Comparison of ENCODE assay signal across 10 mouse cellular contexts in the genomic region with DNA sequence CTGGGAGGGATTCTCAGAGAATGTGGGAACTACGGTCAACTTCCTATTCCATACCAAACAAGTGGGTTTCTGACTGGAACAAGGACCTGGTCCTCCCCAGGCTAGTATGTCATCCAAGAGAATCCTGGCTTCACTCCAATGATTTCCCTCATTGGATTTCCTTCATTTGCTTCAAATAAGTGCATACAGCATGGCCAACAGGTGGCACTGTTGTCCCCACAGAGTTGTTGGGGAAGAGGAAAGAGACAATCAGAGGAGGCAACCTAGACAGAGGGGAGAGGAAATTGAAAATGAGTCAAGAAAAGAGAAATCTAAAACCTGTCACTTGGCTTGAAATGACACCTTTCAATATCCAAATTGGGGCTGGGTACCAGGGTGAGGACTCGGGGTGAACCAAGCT. TPM values are rescaled to one million over a fixed set of nuclear protein-coding genes. Genes with fewer than 3 reads are reported as not detected.
DNase-seq lines count a peak whose midpoint lies in the region; ATAC-seq and TF ChIP-seq lines count a peak whose summit lies in the region.
"Had no signal": no experiment of that assay in that cellular context is flagged by ENCODE, and none has a peak within 500 bp of the region (broad histone marks: within the 10 kb centered on the region; RNA-seq: fewer than 3 reads in every experiment).

No protein-coding gene starts in this region.

- H3K27me3 ChIP-seq in intestine, embryonic 14.5 days (replicated peaks; ENCODE audit: control insufficient read depth, insufficient read depth, low read length) = peaks cover 85% of the 10 kb centered on the region
- peaks cover 49% of the 10 kb centered on the region for H3K27me3 ChIP-seq in intestine, embryonic 15.5 days (replicated peaks)
- peaks cover 37% of the 10 kb centered on the region for H3K27me3 ChIP-seq in embryonic facial prominence, embryonic 11.5 days (ENCODE audit: control insufficient read depth, insufficient read depth, low read length)
- peaks cover 31% of the 10 kb centered on the region for H3K27me3 ChIP-seq in lung, postnatal 0 days (replicated peaks; ENCODE audit: insufficient read depth, low read length)

- no peak overlapping the region for H3K9ac ChIP-seq in intestine, embryonic 14.5 days (ENCODE audit: low read length)
- no peak overlapping the region for H3K9ac ChIP-seq in intestine, embryonic 15.5 days
- H3K9ac ChIP-seq in embryonic facial prominence, embryonic 11.5 days (replicated peaks; ENCODE audit: low read length) = no peak overlapping the region
- no peak overlapping the region for H3K9ac ChIP-seq in lung, postnatal 0 days (replicated peaks; ENCODE audit: low read depth)
- H3K9ac ChIP-seq: embryonic facial prominence, embryonic 13.5 days had no signal

- no peak for ATAC-seq in intestine, embryonic 14.5 days (replicated peaks; ENCODE audit: low FRiP score, low TSS enrichment, low read depth)
- no peak for ATAC-seq in intestine, embryonic 15.5 days
- ATAC-seq in embryonic facial prominence, embryonic 11.5 days (replicated peaks; ENCODE audit: insufficient number of reproducible peaks, low FRiP score, low TSS enrichment, low read depth) = no peak
- ATAC-seq in lung, postnatal 0 days = no peak

- WGBS in intestine, embryonic 14.5 days = 58% methylated on average over 2 of the region's 2 CpGs
- 37% methylated on average over 2 of the region's 2 CpGs for WGBS in intestine, embryonic 15.5 days
- 47% methylated on average over 2 of the region's 2 CpGs for WGBS in embryonic facial prominence, embryonic 11.5 days
- WGBS in lung, postnatal 0 days = 45% methylated on average over 2 of the region's 2 CpGs

- H3K27ac ChIP-seq in intestine, embryonic 14.5 days (ENCODE audit: low read depth) = no peak overlapping the region
- no peak overlapping the region for H3K27ac ChIP-seq in intestine, embryonic 15.5 days
- H3K27ac ChIP-seq in embryonic facial prominence, embryonic 11.5 days (replicated peaks; ENCODE audit: low read depth, low read length) = no peak overlapping the region
- no peak overlapping the region for H3K27ac ChIP-seq in lung, postnatal 0 days (ENCODE audit: low read length)
- H3K27ac ChIP-seq: embryonic facial prominence, embryonic 13.5 days had no signal

- H3K9me3 ChIP-seq in intestine, embryonic 14.5 days (ENCODE audit: control insufficient read depth, low read length) = no peaks in the 10 kb centered on the region
- H3K9me3 ChIP-seq in intestine, embryonic 15.5 days = no peaks in the 10 kb centered on the region
- no peaks in the 10 kb centered on the region for H3K9me3 ChIP-seq in embryonic facial prominence, embryonic 11.5 days (replicated peaks; ENCODE audit: control insufficient read depth, low read length)
- no peaks in the 10 kb centered on the region for H3K9me3 ChIP-seq in lung, postnatal 0 days (ENCODE audit: low read length)
- H3K9me3 ChIP-seq: embryonic facial prominence, embryonic 13.5 days had no signal

- 0 out of 2 replicates have a peak, but pooled peaks cover 4% of the 10 kb centered on the region for H3K4me1 ChIP-seq in intestine, embryonic 14.5 days (replicated peaks; ENCODE audit: control insufficient read depth, insufficient read depth, low read length)
- H3K4me1 ChIP-seq in intestine, embryonic 15.5 days (replicated peaks) = peaks cover 7% of the 10 kb centered on the region; the same call in 1 of the 2 replicates
- no peaks in the 10 kb centered on the region for H3K4me1 ChIP-seq in embryonic facial prominence, embryonic 11.5 days (ENCODE audit: control insufficient read depth, insufficient read depth, low read length)
- no peaks in the 10 kb centered on the region for H3K4me1 ChIP-seq in lung, postnatal 0 days (ENCODE audit: insufficient read depth, low read depth, low read length)

- no peaks in the 10 kb centered on the region for H3K36me3 ChIP-seq in intestine, embryonic 14.5 days (ENCODE audit: control insufficient read depth, insufficient read depth, low read length)
- no peaks in the 10 kb centered on the region for H3K36me3 ChIP-seq in intestine, embryonic 15.5 days
- H3K36me3 ChIP-seq in embryonic facial prominence, embryonic 11.5 days (replicated peaks; ENCODE audit: control insufficient read depth, insufficient read depth, low read depth, low read length) = no peaks in the 10 kb centered on the region
- H3K36me3 ChIP-seq in lung, postnatal 0 days (ENCODE audit: insufficient read depth, low read length) = no peaks in the 10 kb centered on the region
- H3K36me3 ChIP-seq: embryonic facial prominence, embryonic 13.5 days had no signal

- peak; percentile 80 for TF ChIP-seq CTCF in lung, postnatal 0 days (IDR thresholded peaks at IDR 0.05)

- no peak for TF ChIP-seq EP300 in lung, postnatal 0 days (IDR thresholded peaks at IDR 0.05)

- peak; percentile 58 for DNase-seq in intestine, embryonic 14.5 days (ENCODE audit: low spot score)
- DNase-seq in B cell, adult 2 months = peak; percentile 62 to 66
- DNase-seq in MEL-GATA-1-ER (ENCODE audit: extremely low read depth, low read depth) = peak; percentile 39
- DNase-seq in embryonic facial prominence, embryonic 11.5 days (ENCODE audit: low spot score) = peak; percentile 76
- DNase-seq in lung, postnatal 0 days (ENCODE audit: low spot score) = peak; percentile 76
- no peak for DNase-seq in right cerebral cortex, adult 18-20 months
- no peak for DNase-seq in frontal cortex, adult 2 months (ENCODE audit: extremely low spot score in 1 of 2, low spot score in 1 of 2)

- no peak overlapping the region for H3K4me2 ChIP-seq in intestine, embryonic 14.5 days (ENCODE audit: low read length)
- H3K4me2 ChIP-seq in intestine, embryonic 15.5 days (replicated peaks) = no peak overlapping the region
- no peak overlapping the region for H3K4me2 ChIP-seq in embryonic facial prominence, embryonic 11.5 days (ENCODE audit: low read depth, low read length)
- no peak overlapping the region for H3K4me2 ChIP-seq in lung, postnatal 0 days (replicated peaks; ENCODE audit: low read depth, low read length)
- H3K4me2 ChIP-seq: embryonic facial prominence, embryonic 13.5 days had no signal

- no peak overlapping the region for H3K4me3 ChIP-seq in intestine, embryonic 14.5 days (ENCODE audit: low read depth, low read length)
- H3K4me3 ChIP-seq in intestine, embryonic 15.5 days (replicated peaks) = no peak overlapping the region
- H3K4me3 ChIP-seq in embryonic facial prominence, embryonic 11.5 days (ENCODE audit: low read depth, low read length) = no peak overlapping the region
- no peak overlapping the region for H3K4me3 ChIP-seq in lung, postnatal 0 days (ENCODE audit: low read depth, low read length)
- H3K4me3 ChIP-seq: embryonic facial prominence, embryonic 13.5 days had no signal

RNA-seq across cellular contexts. Expression of a gene that starts 8.4 kb away (rescaled TPM):
- polyA plus RNA-seq in intestine, embryonic 14.5 days (2014; fragmentation: Nextera tagmentation; extraction: Ambion mirVana) = 0.14 and 0.28 TPM in 2 replicates
- 0.64 and 0.88 TPM in 2 replicates for polyA plus RNA-seq in intestine, embryonic 15.5 days (2015; fragmentation: Nextera tagmentation; extraction: Ambion mirVana)
- polyA plus RNA-seq in embryonic facial prominence, embryonic 11.5 days (2014; fragmentation: Nextera tagmentation; extraction: Ambion mirVana) = 2.7 and 3.6 TPM in 2 replicates
- 0.10 TPM in 1 of 2 replicates, not detected in the other for polyA plus RNA-seq in lung, postnatal 0 days (2015; fragmentation: Nextera tagmentation; extraction: Ambion mirVana)
- polyA plus RNA-seq in frontal cortex, adult 2 months (2012; rRNA removed) = 0.25 and 0.32 TPM in 2 replicates

RNA-seq across cellular contexts. Expression of a gene that starts 8.7 kb away (rescaled TPM):
- not detected in 2 replicates for polyA plus RNA-seq in intestine, embryonic 14.5 days (2014; fragmentation: Nextera tagmentation; extraction: Ambion mirVana)
- not detected in 2 replicates for polyA plus RNA-seq in intestine, embryonic 15.5 days (2015; fragmentation: Nextera tagmentation; extraction: Ambion mirVana)
- polyA plus RNA-seq in embryonic facial prominence, embryonic 11.5 days (2014; fragmentation: Nextera tagmentation; extraction: Ambion mirVana) = 1.1 and 3.1 TPM in 2 replicates
- polyA plus RNA-seq in lung, postnatal 0 days (2015; fragmentation: Nextera tagmentation; extraction: Ambion mirVana) = not detected in 2 replicates
- 0.18 and 0.29 TPM in 2 replicates for polyA plus RNA-seq in frontal cortex, adult 2 months (2012; rRNA removed)
- polyA plus RNA-seq: embryonic facial prominence, embryonic 13.5 days; lung, embryonic 16.5 days had no signal

Comparison
In these comparisons a context has a peak if more than half of its experiments do, and no peak if none do; other contexts are left out.
1. DNase-seq: peak in intestine, embryonic 14.5 days (single experiment), B cell, adult 2 months (2 of 2), MEL-GATA-1-ER (single experiment), embryonic facial prominence, embryonic 11.5 days (single experiment) and lung, postnatal 0 days (single experiment); none in right cerebral cortex, adult 18-20 months (single experiment) and frontal cortex, adult 2 months (0 of 2).